Mouse (Mus musculus) lung, embryonic 15.5 days (tissue): ENCODE measurements around the gene Usp17lb. TPM values are rescaled to one million over a fixed set of nuclear protein-coding genes. Genes with fewer than 3 reads are reported as not detected.

Experiments used
- polyA plus RNA-seq: library from polyadenylated mRNA; unstranded; fragments of >200 nt; fragmentation: Nextera tagmentation; extraction: Ambion mirVana; gene quantifications from 2 replicates; pipeline ENCODE4 v1.2.1, GENCODE M21; 2015

The Usp17lb gene
- polyA plus RNA-seq, 1 experiment from 2014 or later, result not detected

Other genes starting within 250 kb of the Usp17lb start
- gene Olfr655, start 240.8 kb downstream of the Usp17lb start, polyA plus RNA-seq, result not detected in 2 replicates
- gene Olfr656, start 228.6 kb downstream of the Usp17lb start, polyA plus RNA-seq, result not detected in 2 replicates
- not detected in 2 replicates for gene Olfr657, start 217.8 kb downstream of the Usp17lb start, polyA plus RNA-seq
- not detected in 2 replicates for gene Olfr658, start 195.3 kb downstream of the Usp17lb start, polyA plus RNA-seq
- not detected in 2 replicates for gene Olfr659, start 175.8 kb downstream of the Usp17lb start, polyA plus RNA-seq
- not detected in 2 replicates for gene Olfr661, start 156.1 kb downstream of the Usp17lb start, polyA plus RNA-seq
- gene Usp17le, start 65.1 kb downstream of the Usp17lb start, polyA plus RNA-seq, result not detected in 2 replicates
- gene Usp17la, start 14.4 kb upstream of the Usp17lb start, polyA plus RNA-seq, result not detected in 2 replicates
- not detected in 2 replicates for gene Olfr665, start 35.4 kb upstream of the Usp17lb start, polyA plus RNA-seq
- not detected in 2 replicates for gene Olfr666, start 53.3 kb upstream of the Usp17lb start, polyA plus RNA-seq
- not detected in 2 replicates for gene Olfr667, start 78.9 kb upstream of the Usp17lb start, polyA plus RNA-seq
- not detected in 2 replicates for gene Olfr668, start 85.5 kb upstream of the Usp17lb start, polyA plus RNA-seq
- not detected in 2 replicates for gene Olfr669, start 91.6 kb upstream of the Usp17lb start, polyA plus RNA-seq
- gene Olfr670, start 120.0 kb upstream of the Usp17lb start, polyA plus RNA-seq, result not detected in 2 replicates
- not detected in 2 replicates for gene Olfr671, start 136.5 kb upstream of the Usp17lb start, polyA plus RNA-seq
- not detected in 2 replicates for gene Olfr672, start 159.4 kb upstream of the Usp17lb start, polyA plus RNA-seq
- gene Olfr675, start 185.9 kb upstream of the Usp17lb start, polyA plus RNA-seq, result not detected in 2 replicates
- not detected in 2 replicates for gene Olfr676, start 190.1 kb upstream of the Usp17lb start, polyA plus RNA-seq
- gene Olfr677, start 208.8 kb upstream of the Usp17lb start, polyA plus RNA-seq, result not detected in 2 replicates
- not detected in 2 replicates for gene Olfr678, start 221.9 kb upstream of the Usp17lb start, polyA plus RNA-seq
- gene Olfr679, start 238.6 kb upstream of the Usp17lb start, polyA plus RNA-seq, result not detected in 2 replicates